Mouse (Mus musculus): ENCODE measurements around the gene Os9.
A peak's percentile ranks its signal among the peaks of the same experiment; 100 is the strongest.
"Not testable (repeated sequence)": the region's sequence is repeated elsewhere in the genome, so short reads cannot be mapped to it uniquely, and the experiment has no call there.

Gene Os9

GRCm38 (mm10) chr10:127153323-127153722 is 32.4 kb upstream of the Os9 start:
- H3K9me3 ChIP-seq (ENCODE audit: low read length), result peaks cover 20% of the 10 kb centered on the region
- peaks cover 8% of the 10 kb centered on the region for H3K4me1 ChIP-seq (replicated peaks; ENCODE audit: low read depth, low read length)
- H3K4me3 ChIP-seq (replicated peaks; ENCODE audit: low read length), result no peak overlapping the region
- no peaks in the 10 kb centered on the region for H3K27me3 ChIP-seq (ENCODE audit: insufficient read depth, low read length)
- no peak for TF ChIP-seq NANOG (IDR thresholded peaks at IDR 0.05; ENCODE audit: borderline replicate concordance, low read length)
- no peak for TF ChIP-seq POU5F1 (IDR thresholded peaks at IDR 0.05; ENCODE audit: borderline replicate concordance, low read length)
- no peak for TF ChIP-seq CTCF (conservative IDR thresholded peaks at IDR 0.05; ENCODE audit: low read length)
- no peaks in the 10 kb centered on the region for H3K36me3 ChIP-seq (ENCODE audit: insufficient read depth, low read length)

- not testable (repeated sequence) for H3K27me3 ChIP-seq (ENCODE audit: insufficient read depth, low read length); H3K4me3 ChIP-seq (replicated peaks; ENCODE audit: low read length); H3K36me3 ChIP-seq (ENCODE audit: insufficient read depth, low read length)
- peaks cover 12% of the 10 kb centered on the region for H3K4me1 ChIP-seq (replicated peaks; ENCODE audit: low read depth, low read length)
- peaks cover 20% of the 10 kb centered on the region for H3K9me3 ChIP-seq (ENCODE audit: low read length)
Observed at GRCm38 (mm10) chr10:127152556-127152955, 31.6 kb upstream of the Os9 start.

- H3K27me3 ChIP-seq (ENCODE audit: insufficient read depth, low read length); H3K4me3 ChIP-seq (replicated peaks; ENCODE audit: low read length); H3K36me3 ChIP-seq (ENCODE audit: insufficient read depth, low read length): not testable (repeated sequence)
- H3K9me3 ChIP-seq (ENCODE audit: low read length), result peaks cover 20% of the 10 kb centered on the region
- H3K4me1 ChIP-seq (replicated peaks; ENCODE audit: low read depth, low read length), result peaks cover 19% of the 10 kb centered on the region
Observed at GRCm38 (mm10) chr10:127151233-127151632, 30.3 kb upstream of the Os9 start.

DNA sequence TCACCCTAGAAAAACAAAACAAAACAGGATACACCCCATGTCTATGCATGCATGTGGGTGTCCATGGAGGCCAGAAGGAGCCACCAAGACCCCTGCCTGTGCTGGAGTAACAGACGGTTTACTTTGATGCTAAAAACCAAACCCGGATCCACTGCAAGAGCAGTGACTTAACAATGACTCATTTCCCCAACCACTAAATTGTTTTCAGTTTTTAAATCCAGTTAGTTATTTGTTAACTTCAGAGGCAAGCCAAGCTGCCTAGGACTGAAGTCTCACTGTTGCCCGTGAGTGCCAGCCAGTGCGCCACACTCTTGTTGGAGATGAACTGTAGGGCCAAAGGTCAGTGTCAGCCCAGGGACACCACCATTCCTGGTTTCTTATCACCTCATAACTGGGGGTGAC is 29.5 kb upstream of the Os9 start:
- TF ChIP-seq NANOG (IDR thresholded peaks at IDR 0.05; ENCODE audit: borderline replicate concordance, low read length), result no peak
- TF ChIP-seq CTCF (conservative IDR thresholded peaks at IDR 0.05; ENCODE audit: low read length), result no peak
- no peak for TF ChIP-seq POU5F1 (IDR thresholded peaks at IDR 0.05; ENCODE audit: borderline replicate concordance, low read length)
- Histone ChIP-seq H3K36me3 (ENCODE audit: insufficient read depth, low read length) (no peaks in the 10 kb centered on the region), H3K9me3 (ENCODE audit: low read length) (peaks cover 20% of the 10 kb centered on the region), H3K4me3 (replicated peaks; ENCODE audit: low read length) (no peak overlapping the region), H3K27me3 (ENCODE audit: insufficient read depth, low read length) (no peaks in the 10 kb centered on the region), H3K4me1 (replicated peaks; ENCODE audit: low read depth, low read length) (peaks cover 21% of the 10 kb centered on the region)

GRCm38 (mm10) chr10:127147135-127147534 is 26.2 kb upstream of the Os9 start:
- TF ChIP-seq POU5F1 (IDR thresholded peaks at IDR 0.05; ENCODE audit: borderline replicate concordance, low read length), result no peak
- no peak for TF ChIP-seq NANOG (IDR thresholded peaks at IDR 0.05; ENCODE audit: borderline replicate concordance, low read length)
- no peak for TF ChIP-seq CTCF (conservative IDR thresholded peaks at IDR 0.05; ENCODE audit: low read length)
- no peaks in the 10 kb centered on the region for H3K27me3 ChIP-seq (ENCODE audit: insufficient read depth, low read length)
- H3K36me3 ChIP-seq (ENCODE audit: insufficient read depth, low read length), result no peaks in the 10 kb centered on the region
- H3K4me1 ChIP-seq (replicated peaks; ENCODE audit: low read depth, low read length), result peaks cover 53% of the 10 kb centered on the region
- H3K4me3 ChIP-seq (replicated peaks; ENCODE audit: low read length), result no peak overlapping the region
- peaks cover 10% of the 10 kb centered on the region for H3K9me3 ChIP-seq (ENCODE audit: low read length)

DNA sequence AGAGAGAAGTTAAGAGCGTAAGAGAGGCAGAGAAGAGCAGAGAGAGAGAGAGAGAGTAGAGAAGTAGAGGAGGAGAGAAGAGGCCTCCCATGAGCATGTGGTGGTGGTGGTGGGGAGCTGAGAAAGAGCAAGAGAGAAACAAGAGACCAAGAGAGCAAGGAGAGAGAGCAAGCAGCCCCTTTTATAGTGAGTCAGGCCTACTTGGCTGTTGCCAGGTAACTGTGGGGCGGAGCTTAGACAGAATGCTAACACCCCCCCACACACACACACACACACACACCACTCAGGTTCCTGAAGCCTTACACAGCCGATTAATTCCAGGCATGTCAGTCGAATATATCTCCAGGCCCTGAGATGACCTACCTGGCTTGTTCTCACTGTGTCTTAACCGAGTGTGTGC is 24.4 kb upstream of the Os9 start:
- H3K4me1 ChIP-seq (replicated peaks; ENCODE audit: low read depth, low read length), result peaks cover 65% of the 10 kb centered on the region
- TF ChIP-seq CTCF (conservative IDR thresholded peaks at IDR 0.05; ENCODE audit: low read length) (no peak), POU5F1 (IDR thresholded peaks at IDR 0.05; ENCODE audit: borderline replicate concordance, low read length) (no peak), NANOG (IDR thresholded peaks at IDR 0.05; ENCODE audit: borderline replicate concordance, low read length) (no peak)
- no peaks in the 10 kb centered on the region for H3K27me3 ChIP-seq (ENCODE audit: insufficient read depth, low read length)
- no peaks in the 10 kb centered on the region for H3K9me3 ChIP-seq (ENCODE audit: low read length)
- H3K36me3 ChIP-seq (ENCODE audit: insufficient read depth, low read length), result no peaks in the 10 kb centered on the region
- H3K4me3 ChIP-seq (replicated peaks; ENCODE audit: low read length), result no peak overlapping the region

DNA sequence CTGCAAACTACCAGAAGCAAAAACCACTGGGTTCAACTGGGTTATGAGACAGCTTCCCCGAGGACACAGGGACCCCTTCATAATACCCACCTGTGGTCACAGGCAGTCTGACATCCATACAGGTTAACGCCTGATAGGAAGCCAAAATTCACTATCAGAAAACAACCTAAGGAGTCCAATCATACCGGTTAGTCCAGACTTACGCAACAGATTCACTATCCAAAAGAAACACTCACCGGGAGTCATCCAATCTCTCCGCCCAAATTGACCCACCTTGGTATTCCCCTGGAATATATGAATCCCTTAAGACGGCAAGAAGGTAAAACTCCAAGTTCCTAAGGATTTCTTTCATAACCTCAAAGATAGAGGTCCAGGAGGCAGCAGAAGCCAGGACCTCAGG is 23.6 kb upstream of the Os9 start:
- Histone ChIP-seq H3K36me3 (ENCODE audit: insufficient read depth, low read length) (no peaks in the 10 kb centered on the region), H3K4me3 (replicated peaks; ENCODE audit: low read length) (no peak overlapping the region), H3K9me3 (ENCODE audit: low read length) (peaks cover under 1% of the 10 kb centered on the region; the same call in 1 of the 2 replicates), H3K27me3 (ENCODE audit: insufficient read depth, low read length) (no peaks in the 10 kb centered on the region), H3K4me1 (replicated peaks; ENCODE audit: low read depth, low read length) (peaks cover 65% of the 10 kb centered on the region)
- TF ChIP-seq CTCF (conservative IDR thresholded peaks at IDR 0.05; ENCODE audit: low read length), result no peak
- TF ChIP-seq NANOG (IDR thresholded peaks at IDR 0.05; ENCODE audit: borderline replicate concordance, low read length), result no peak
- no peak for TF ChIP-seq POU5F1 (IDR thresholded peaks at IDR 0.05; ENCODE audit: borderline replicate concordance, low read length)

GRCm38 (mm10) chr10:127143228-127143627 is 22.3 kb upstream of the Os9 start:
- no peak for TF ChIP-seq POU5F1 (IDR thresholded peaks at IDR 0.05; ENCODE audit: borderline replicate concordance, low read length)
- TF ChIP-seq NANOG (IDR thresholded peaks at IDR 0.05; ENCODE audit: borderline replicate concordance, low read length), result no peak
- TF ChIP-seq CTCF (conservative IDR thresholded peaks at IDR 0.05; ENCODE audit: low read length), result no peak
- Histone ChIP-seq H3K9me3 (ENCODE audit: low read length) (peaks cover 4% of the 10 kb centered on the region; the same call in 1 of the 2 replicates), H3K4me3 (replicated peaks; ENCODE audit: low read length) (0 out of 2 replicates have a peak overlapping the region, but pooled peaks have one; percentile 10), H3K36me3 (ENCODE audit: insufficient read depth, low read length) (no peaks in the 10 kb centered on the region), H3K27me3 (ENCODE audit: insufficient read depth, low read length) (no peaks in the 10 kb centered on the region), H3K4me1 (replicated peaks; ENCODE audit: low read depth, low read length) (peaks cover 62% of the 10 kb centered on the region)

DNA sequence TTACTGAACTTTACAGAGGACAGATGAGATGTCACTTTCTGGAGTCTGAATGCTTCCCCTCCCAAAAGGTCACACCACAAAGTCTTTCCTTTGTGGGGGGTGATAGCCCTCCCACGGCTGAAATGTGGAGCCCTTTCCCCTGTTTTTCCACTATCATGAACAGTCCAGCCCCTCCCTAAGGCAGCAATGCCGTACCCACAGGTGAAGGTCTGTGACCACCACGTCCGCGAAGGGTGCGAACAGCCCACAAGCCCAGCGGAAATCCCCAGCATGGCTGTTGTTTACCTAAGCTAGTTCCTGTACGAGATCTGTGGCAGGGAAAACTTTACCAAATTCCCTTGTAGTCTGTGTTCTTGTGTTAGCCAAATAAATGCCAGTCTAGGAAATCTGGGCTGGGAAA is 20.6 kb upstream of the Os9 start:
- no peak overlapping the region for H3K4me3 ChIP-seq (replicated peaks; ENCODE audit: low read length)
- H3K27me3 ChIP-seq (ENCODE audit: insufficient read depth, low read length), result no peaks in the 10 kb centered on the region
- H3K36me3 ChIP-seq (ENCODE audit: insufficient read depth, low read length), result no peaks in the 10 kb centered on the region
- H3K9me3 ChIP-seq (ENCODE audit: low read length), result peaks cover 4% of the 10 kb centered on the region; the same call in 1 of the 2 replicates
- TF ChIP-seq NANOG (IDR thresholded peaks at IDR 0.05; ENCODE audit: borderline replicate concordance, low read length), result no peak
- no peak for TF ChIP-seq CTCF (conservative IDR thresholded peaks at IDR 0.05; ENCODE audit: low read length)
- no peak for TF ChIP-seq POU5F1 (IDR thresholded peaks at IDR 0.05; ENCODE audit: borderline replicate concordance, low read length)
- peaks cover 58% of the 10 kb centered on the region for H3K4me1 ChIP-seq (replicated peaks; ENCODE audit: low read depth, low read length)
